Mouse (Mus musculus): ENCODE results near the gene Heatr5b.

DNA sequence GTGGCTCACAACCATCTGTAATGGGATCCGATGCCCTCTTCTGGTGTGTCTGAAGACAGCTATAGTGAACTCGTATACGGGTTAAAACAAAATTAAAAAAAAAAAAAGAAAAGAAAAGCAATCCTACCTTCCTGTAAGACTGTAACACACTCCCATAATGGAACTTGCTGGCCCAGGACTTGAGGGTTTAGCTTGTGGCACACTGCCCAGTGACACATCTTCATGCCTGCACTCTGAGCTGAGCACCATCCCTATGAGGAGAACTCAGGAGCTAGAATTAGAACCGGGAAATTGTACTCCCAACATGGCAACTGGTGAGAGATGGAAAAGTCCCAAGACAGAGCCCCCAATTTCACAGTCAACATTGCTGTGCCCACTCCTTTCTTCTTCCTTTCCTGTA is 48.1 kb upstream of the Heatr5b start:
- no peak for TF ChIP-seq MAX (IDR thresholded peaks at IDR 0.05; ENCODE audit: low read depth)
- TF ChIP-seq CEBPB (IDR thresholded peaks at IDR 0.05; ENCODE audit: insufficient read depth, poor library complexity, severe bottlenecking): no peak
